Mouse (Mus musculus): ENCODE data around the gene Fcgr1. TPM values are rescaled to one million over a fixed set of nuclear protein-coding genes. Genes with fewer than 3 reads are reported as not detected.
"Not testable (repeated sequence)": the region's sequence is repeated elsewhere in the genome, so short reads cannot be mapped to it uniquely, and the experiment has no call there.

Fcgr1 gene
- polyA plus RNA-seq, 1 experiment from 2014 or later = 1.4 TPM

- no peak overlapping the region for H3K27ac ChIP-seq (replicated peaks)
- 19% methylated on average over 10 of the region's 10 CpGs for WGBS
- H3K4me1 ChIP-seq = peaks cover under 1% of the 10 kb centered on the region; the same call in 1 of the 2 replicates
- H3K9me3 ChIP-seq = no peaks in the 10 kb centered on the region
- no peak overlapping the region for H3K9ac ChIP-seq (replicated peaks)
- no peak for ATAC-seq (replicated peaks)
- no peak overlapping the region for H3K4me2 ChIP-seq (replicated peaks)
- H3K27me3 ChIP-seq = peaks cover 55% of the 10 kb centered on the region
- H3K36me3 ChIP-seq = no peaks in the 10 kb centered on the region
- no peak overlapping the region for H3K4me3 ChIP-seq
Observed at GRCm38 (mm10) chr3:96322609-96323008, 28.8 kb upstream of the Fcgr1 start.

- Histone ChIP-seq H3K9me3 (no peaks in the 10 kb centered on the region), H3K9ac (replicated peaks) (no peak overlapping the region), H3K4me2 (replicated peaks) (no peak overlapping the region), H3K27me3 (peaks cover 48% of the 10 kb centered on the region), H3K27ac (replicated peaks) (no peak overlapping the region), H3K4me1 (no peaks in the 10 kb centered on the region), H3K4me3 (no peak overlapping the region), H3K36me3 (no peaks in the 10 kb centered on the region)
- 14% methylated on average over 15 of the region's 15 CpGs for WGBS
- no peak for ATAC-seq (replicated peaks)
Observed at GRCm38 (mm10) chr3:96321891-96322290, 28.1 kb upstream of the Fcgr1 start.

- H3K4me1 ChIP-seq; H3K4me2 ChIP-seq (replicated peaks); H3K9me3 ChIP-seq; H3K9ac ChIP-seq (replicated peaks); H3K27ac ChIP-seq (replicated peaks); H3K36me3 ChIP-seq; H3K4me3 ChIP-seq; ATAC-seq (replicated peaks): not testable (repeated sequence)
- 94% methylated on average over 13 of the region's 13 CpGs for WGBS
- H3K27me3 ChIP-seq = peaks cover 30% of the 10 kb centered on the region
Observed at GRCm38 (mm10) chr3:96320003-96320402, 26.2 kb upstream of the Fcgr1 start.

GRCm38 (mm10) chr3:96312341-96313098 is 18.8 kb upstream of the Fcgr1 start:
- ATAC-seq (replicated peaks) = no peak
- H3K4me1 ChIP-seq = no peaks in the 10 kb centered on the region
- 74% methylated on average over 8 of the region's 8 CpGs for WGBS

GRCm38 (mm10) chr3:96309441-96309840 is 15.7 kb upstream of the Fcgr1 start:
- Histone ChIP-seq H3K27me3 (no peaks in the 10 kb centered on the region), H3K27ac (replicated peaks) (no peak overlapping the region), H3K4me3 (no peak overlapping the region), H3K9ac (replicated peaks) (no peak overlapping the region), H3K4me1 (no peaks in the 10 kb centered on the region), H3K4me2 (replicated peaks) (no peak overlapping the region), H3K36me3 (no peaks in the 10 kb centered on the region), H3K9me3 (no peaks in the 10 kb centered on the region)
- ATAC-seq (replicated peaks) = no peak
- WGBS = 73% methylated on average over 3 of the region's 3 CpGs

More at GRCm38 (mm10) chr3:96312341-96313098, 18.8 kb upstream of the Fcgr1 start:
- no peak overlapping the region for H3K9ac ChIP-seq (replicated peaks)
- no peaks in the 10 kb centered on the region for H3K27me3 ChIP-seq
- H3K36me3 ChIP-seq = no peaks in the 10 kb centered on the region
- no peak overlapping the region for H3K4me2 ChIP-seq (replicated peaks)
- no peaks in the 10 kb centered on the region for H3K9me3 ChIP-seq
- H3K27ac ChIP-seq (replicated peaks) = no peak overlapping the region
- no peak overlapping the region for H3K4me3 ChIP-seq

- Histone ChIP-seq H3K27ac (replicated peaks) (no peak overlapping the region), H3K9ac (replicated peaks) (no peak overlapping the region), H3K9me3 (no peaks in the 10 kb centered on the region), H3K4me1 (no peaks in the 10 kb centered on the region), H3K4me3 (no peak overlapping the region), H3K4me2 (replicated peaks) (no peak overlapping the region), H3K27me3 (no peaks in the 10 kb centered on the region), H3K36me3 (no peaks in the 10 kb centered on the region)
- 85% methylated on average over 9 of the region's 9 CpGs for WGBS
- ATAC-seq (replicated peaks) = no peak
Observed at GRCm38 (mm10) chr3:96306506-96306905, 12.7 kb upstream of the Fcgr1 start.

GRCm38 (mm10) chr3:96302076-96302475 is 8.3 kb upstream of the Fcgr1 start:
- Histone ChIP-seq H3K9ac (replicated peaks) (no peak overlapping the region), H3K27ac (replicated peaks) (no peak overlapping the region), H3K36me3 (no peaks in the 10 kb centered on the region), H3K4me2 (replicated peaks) (no peak overlapping the region), H3K4me1 (no peaks in the 10 kb centered on the region), H3K27me3 (no peaks in the 10 kb centered on the region), H3K9me3 (no peaks in the 10 kb centered on the region), H3K4me3 (no peak overlapping the region)
- no peak for ATAC-seq (replicated peaks)
- WGBS = 91% methylated on average over 5 of the region's 5 CpGs

GRCm38 (mm10) chr3:96300706-96301529 is 7.1 kb upstream of the Fcgr1 start:
- no peak overlapping the region for H3K27ac ChIP-seq (replicated peaks)

GRCm38 (mm10) chr3:96299562-96299961 is 5.8 kb upstream of the Fcgr1 start:
- H3K9ac ChIP-seq (replicated peaks) = no peak overlapping the region
- H3K4me3 ChIP-seq = no peak overlapping the region
- no peaks in the 10 kb centered on the region for H3K27me3 ChIP-seq
- H3K4me2 ChIP-seq (replicated peaks) = no peak overlapping the region
- no peak for ATAC-seq (replicated peaks)
- H3K36me3 ChIP-seq = no peaks in the 10 kb centered on the region
- 97% methylated on average over 2 of the region's 2 CpGs for WGBS
- no peaks in the 10 kb centered on the region for H3K9me3 ChIP-seq
- H3K4me1 ChIP-seq = no peaks in the 10 kb centered on the region
- H3K27ac ChIP-seq (replicated peaks) = no peak overlapping the region

More at GRCm38 (mm10) chr3:96300706-96301529, 7.1 kb upstream of the Fcgr1 start:
- Histone ChIP-seq H3K4me1 (no peaks in the 10 kb centered on the region), H3K9ac (replicated peaks) (no peak overlapping the region), H3K4me2 (replicated peaks) (no peak overlapping the region), H3K9me3 (no peaks in the 10 kb centered on the region), H3K4me3 (no peak overlapping the region), H3K36me3 (no peaks in the 10 kb centered on the region), H3K27me3 (no peaks in the 10 kb centered on the region)
- WGBS = 79% methylated on average over 26 of the region's 26 CpGs
- ATAC-seq (replicated peaks) = no peak

GRCm38 (mm10) chr3:96298360-96298759 is 4.6 kb upstream of the Fcgr1 start:
- 89% methylated on average over 4 of the region's 4 CpGs for WGBS
- Histone ChIP-seq H3K27ac (replicated peaks) (no peak overlapping the region), H3K9me3 (no peaks in the 10 kb centered on the region), H3K4me2 (replicated peaks) (no peak overlapping the region), H3K9ac (replicated peaks) (no peak overlapping the region), H3K4me3 (no peak overlapping the region), H3K4me1 (no peaks in the 10 kb centered on the region), H3K27me3 (no peaks in the 10 kb centered on the region), H3K36me3 (no peaks in the 10 kb centered on the region)
- no peak for ATAC-seq (replicated peaks)

- Histone ChIP-seq H3K27me3 (no peaks in the 10 kb centered on the region), H3K4me1 (no peaks in the 10 kb centered on the region), H3K9me3 (no peaks in the 10 kb centered on the region), H3K4me2 (replicated peaks) (no peak overlapping the region), H3K4me3 (no peak overlapping the region), H3K27ac (replicated peaks) (no peak overlapping the region), H3K36me3 (no peaks in the 10 kb centered on the region), H3K9ac (replicated peaks) (no peak overlapping the region)
- no peak for ATAC-seq (replicated peaks)
- 55% methylated on average over 5 of the region's 5 CpGs for WGBS
Observed at GRCm38 (mm10) chr3:96293368-96293767, 401 bp downstream of the Fcgr1 start.

GRCm38 (mm10) chr3:96292641-96293040 is 1.1 kb downstream of the Fcgr1 start:
- WGBS = 68% methylated on average over 6 of the region's 6 CpGs
- Histone ChIP-seq H3K27me3 (no peaks in the 10 kb centered on the region), H3K27ac (replicated peaks) (no peak overlapping the region), H3K4me2 (replicated peaks) (no peak overlapping the region), H3K9me3 (no peaks in the 10 kb centered on the region), H3K4me1 (no peaks in the 10 kb centered on the region), H3K9ac (replicated peaks) (no peak overlapping the region), H3K4me3 (no peak overlapping the region), H3K36me3 (no peaks in the 10 kb centered on the region)
- no peak for ATAC-seq (replicated peaks)

Data from forebrain, embryonic 15.5 days (tissue).